Mouse (Mus musculus) gastrocnemius, adult 2 months (tissue): ENCODE results near the gene Rnf43. TPM values are rescaled to one million over a fixed set of nuclear protein-coding genes. Genes with fewer than 3 reads are reported as not detected.

Experiments used
- DNase-seq: peaks from one replicate; pipeline ENCODE4 v3.0.0; 2022
- H3K27ac ChIP-seq: fragments of 200-600 bp; 2 replicates; pipeline ENCODE4 v1.8.1; 2022; ENCODE audit warnings: mild to moderate bottlenecking
- H3K4me3 ChIP-seq: fragments of 200-600 bp; 2 replicates; pipeline ENCODE4 v1.8.1; 2022; ENCODE audit warnings: mild to moderate bottlenecking, moderate library complexity
- CTCF ChIP-seq: fragments of 200-600 bp; IDR thresholded peaks from 2 replicates; pipeline ENCODE4 v1.8.1; 2022; ENCODE audit warnings: antibody characterized with exemption, mild to moderate bottlenecking, moderate library complexity
- intact Hi-C: fragments of 180-260 bp; cut with DNase I; formaldehyde crosslinking; loops from one replicate; pipeline ENCODE4 v1.15.1; 2025
- total RNA-seq, 2 experiments: library from RNA; stranded (reverse); gene quantifications; 2 replicates each; pipeline ENCODE4 v1.2.3; 2021

Gene Rnf43
- total RNA-seq, 2 experiments from 2014 or later: 0.39 to 0.89 TPM

DNA sequence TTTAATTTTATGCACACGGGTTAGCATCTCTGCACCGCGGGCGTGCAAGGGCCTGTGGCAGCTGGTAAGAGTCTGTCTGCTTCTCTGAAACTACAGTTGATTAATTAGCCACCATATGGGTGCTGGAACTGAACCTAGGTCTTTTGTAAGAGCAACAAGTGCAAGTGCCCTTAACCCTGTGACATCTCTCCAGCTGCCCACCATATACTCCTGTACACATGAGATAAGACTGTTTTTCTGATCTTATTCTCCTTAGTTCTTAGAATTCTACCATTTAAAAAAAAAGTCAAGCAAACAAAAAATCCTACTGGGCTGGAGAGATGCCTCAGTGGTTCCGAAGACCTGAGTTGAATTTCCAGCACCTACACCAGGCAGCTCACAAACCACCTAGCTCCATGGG lies 41.1 kb downstream of the Rnf43 start:
- no peak for TF ChIP-seq CTCF
- intact Hi-C loops: no loop called here
- DNase-seq: no peak
- no peak overlapping the region for H3K4me3 ChIP-seq
- H3K27ac ChIP-seq: no peak overlapping the region

DNA sequence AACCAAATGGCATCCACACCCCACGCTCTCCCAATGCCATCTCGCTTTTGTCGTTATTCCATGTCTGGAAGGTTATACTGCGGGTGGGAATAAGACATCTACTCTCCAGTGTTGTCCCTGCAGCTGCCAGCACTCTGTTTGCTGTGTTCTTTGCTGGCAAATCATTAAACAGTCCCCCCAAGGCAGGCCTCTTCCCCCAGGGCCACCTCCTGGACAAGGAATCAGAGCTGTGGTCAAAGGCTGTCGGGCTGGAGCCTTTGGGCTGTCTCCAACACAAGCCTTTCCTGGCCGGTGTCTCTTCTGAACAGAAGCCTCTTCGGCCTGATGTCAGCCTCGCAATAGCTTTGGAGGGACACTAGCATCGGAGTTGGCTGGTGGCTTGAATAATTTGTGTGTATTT lies 41.8 kb downstream of the Rnf43 start:
- intact Hi-C loops: no loop called here
- Histone ChIP-seq H3K27ac (no peak overlapping the region), H3K4me3 (no peak overlapping the region)
- no peak for TF ChIP-seq CTCF
- no peak for DNase-seq

DNA sequence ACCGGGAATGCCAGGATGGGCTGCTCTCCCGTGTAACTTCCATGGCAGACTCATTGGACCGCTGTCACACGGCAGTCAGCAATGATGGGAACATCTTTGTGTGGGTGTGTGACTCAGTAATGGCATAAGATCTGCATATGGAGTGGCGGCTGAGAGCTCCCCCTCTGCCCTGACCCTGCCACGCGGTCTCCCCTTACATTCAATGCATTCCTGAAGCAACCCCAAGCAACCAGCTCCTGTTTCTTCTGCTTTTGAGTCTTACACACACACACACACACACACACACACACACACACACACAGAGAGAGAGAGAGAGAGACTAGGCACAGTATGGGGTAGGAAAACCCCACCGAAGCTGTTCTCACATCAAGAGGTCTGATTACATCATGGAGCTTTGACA lies 45.0 kb downstream of the Rnf43 start:
- DNase-seq: no peak
- Histone ChIP-seq H3K27ac (no peak overlapping the region), H3K4me3 (no peak overlapping the region)
- no peak for TF ChIP-seq CTCF
- intact Hi-C loops: no loop called here

DNA sequence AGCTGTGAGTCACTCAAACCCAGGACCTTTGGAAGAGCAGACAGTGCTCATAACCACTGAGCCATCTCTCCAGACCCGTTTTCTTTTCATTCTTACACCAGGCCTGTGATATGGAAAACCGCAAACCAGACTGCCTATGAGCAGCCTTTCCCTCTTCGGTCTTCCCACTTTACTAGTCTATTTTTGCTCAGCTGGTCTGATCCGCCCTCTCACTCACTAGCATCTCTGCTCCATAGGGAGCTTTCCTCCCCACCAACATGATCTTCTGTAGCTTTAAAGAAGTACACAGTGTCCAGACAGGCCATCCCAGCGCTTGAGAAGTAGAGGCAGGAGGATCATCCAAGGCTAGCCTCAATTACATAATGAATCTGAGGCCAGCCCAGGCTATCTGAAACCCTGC lies 46.5 kb downstream of the Rnf43 start:
- intact Hi-C loops: no loop called here
- DNase-seq: no peak
- Histone ChIP-seq H3K27ac (no peak overlapping the region), H3K4me3 (no peak overlapping the region)
- TF ChIP-seq CTCF: no peak

DNA sequence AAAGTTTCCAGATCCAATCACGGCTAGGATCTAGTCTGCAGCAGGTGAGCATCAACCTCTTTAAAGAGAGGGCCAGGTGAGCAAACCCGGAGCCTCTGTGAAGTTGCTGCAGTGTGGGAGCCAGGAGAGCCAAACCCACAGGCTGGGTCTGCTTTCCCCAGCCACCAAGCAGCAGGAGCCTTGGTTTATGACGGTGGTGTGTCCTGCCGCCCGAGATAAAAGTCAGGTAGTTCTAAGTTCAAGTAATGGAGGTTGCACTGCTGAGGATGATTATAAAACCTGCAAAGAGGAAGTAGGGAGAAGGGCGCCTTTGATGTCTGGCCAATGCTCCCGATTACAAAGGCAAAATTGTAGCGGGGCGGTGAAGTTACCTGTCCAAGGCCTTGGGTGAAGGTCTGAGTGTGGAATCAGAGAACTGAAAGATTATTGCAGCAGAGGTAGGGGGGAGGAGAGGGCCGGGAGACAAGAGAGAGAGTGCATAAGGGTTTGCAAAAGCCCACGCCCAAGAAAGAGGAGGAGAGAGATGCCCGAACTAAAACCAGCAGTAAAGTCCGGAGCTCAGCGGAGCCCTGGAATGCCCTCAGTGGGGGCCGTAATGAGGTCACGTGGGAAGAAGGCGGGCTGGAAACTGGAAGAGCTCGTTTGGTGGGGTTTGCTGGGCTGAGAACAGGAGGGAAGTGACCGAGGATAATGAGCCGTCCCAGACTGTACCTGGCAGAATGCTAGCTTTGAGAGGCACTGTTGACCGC lies 47.2 kb downstream of the Rnf43 start:
- Histone ChIP-seq H3K27ac (no peak overlapping the region), H3K4me3 (peak overlapping the region; percentile 48)
- no peak for TF ChIP-seq CTCF
- intact Hi-C loops: no loop called here
- DNase-seq: no peak

DNA sequence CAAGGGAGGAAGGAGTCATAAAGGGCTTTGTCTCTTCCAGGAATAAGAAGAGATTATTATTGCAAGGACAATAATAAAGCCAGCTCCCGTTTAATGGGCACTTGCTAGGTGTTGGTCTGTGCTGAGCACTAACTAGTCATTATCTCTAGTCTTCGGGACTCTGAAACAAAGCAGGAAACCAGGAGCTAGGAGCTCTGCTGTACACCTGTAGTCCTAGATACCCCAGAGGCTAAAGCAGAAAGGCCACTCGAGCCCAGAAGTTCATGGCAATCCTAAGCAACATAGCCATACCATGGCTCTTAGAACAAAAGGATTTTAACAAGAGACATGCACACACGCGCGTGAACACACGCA lies 47.7 kb downstream of the Rnf43 start:
- Histone ChIP-seq H3K27ac (no peak overlapping the region), H3K4me3 (peak overlapping the region; percentile 48)
- TF ChIP-seq CTCF: no peak
- intact Hi-C loops: no loop called here
- no peak for DNase-seq

DNA sequence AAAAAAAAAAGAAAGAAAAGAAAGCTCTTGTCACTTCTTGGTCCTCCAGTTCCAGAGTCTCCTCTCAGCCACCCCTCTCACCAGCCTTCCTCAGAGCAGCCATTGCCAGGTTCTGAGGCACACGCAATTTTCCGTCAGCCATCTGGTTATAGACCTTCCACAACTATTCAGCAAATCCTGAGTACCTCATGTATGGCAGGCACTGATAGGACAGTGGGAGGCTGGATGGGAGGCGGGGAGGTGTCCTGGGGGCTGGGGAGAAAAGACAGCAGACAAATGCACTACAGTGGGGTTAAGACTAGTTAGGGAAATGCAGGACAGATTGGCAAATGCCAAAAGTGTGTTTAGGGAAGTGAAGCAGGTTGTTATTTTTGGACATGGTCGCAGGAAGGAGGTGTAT lies 49.7 kb downstream of the Rnf43 start:
- intact Hi-C loops: no loop called here
- TF ChIP-seq CTCF: no peak
- no peak for DNase-seq
- Histone ChIP-seq H3K27ac (no peak overlapping the region), H3K4me3 (no peak overlapping the region)

DNA sequence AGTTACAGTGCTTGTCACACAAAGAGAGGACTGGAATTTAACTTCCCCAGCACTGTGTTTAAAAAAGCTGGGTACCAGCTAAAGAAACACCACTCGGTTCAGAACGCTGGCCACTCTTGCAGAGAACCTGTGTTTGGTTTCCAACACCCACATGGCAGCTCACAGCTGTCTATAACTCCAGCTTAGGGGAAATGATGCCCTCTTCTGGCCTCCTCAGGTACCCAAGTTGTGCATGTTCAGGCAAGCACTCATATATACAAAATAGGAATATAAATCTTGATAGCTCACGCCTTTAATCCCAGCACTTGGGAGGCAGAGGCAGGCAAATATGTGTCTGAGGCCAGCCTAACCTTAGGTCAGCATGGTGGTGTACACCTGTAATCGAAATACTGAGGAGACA lies 53.5 kb downstream of the Rnf43 start:
- intact Hi-C loops: no loop called here
- Histone ChIP-seq H3K27ac (no peak overlapping the region), H3K4me3 (no peak overlapping the region)
- no peak for DNase-seq
- TF ChIP-seq CTCF: no peak

DNA sequence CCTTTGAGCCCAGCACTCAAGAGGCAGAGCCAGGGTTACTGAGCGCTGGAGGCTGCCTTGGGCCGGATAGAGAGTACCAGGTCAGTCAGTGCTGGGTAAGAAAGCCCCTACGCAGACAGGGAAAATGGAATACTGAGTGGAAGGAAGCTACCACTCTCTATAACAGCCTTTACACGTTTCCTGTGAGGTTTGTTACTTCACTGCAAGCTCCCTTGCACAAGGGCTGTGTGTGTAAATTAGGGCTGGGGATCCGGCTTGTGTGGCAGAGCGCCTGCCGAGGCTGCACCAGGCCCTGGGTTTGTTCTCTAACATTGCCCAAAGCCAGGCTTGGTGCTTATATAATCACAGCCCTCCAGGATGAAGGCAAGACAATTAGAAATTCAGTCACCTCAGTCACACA lies 57.0 kb downstream of the Rnf43 start:
- no peak overlapping the region for H3K27ac ChIP-seq
- no peak overlapping the region for H3K4me3 ChIP-seq
- intact Hi-C loops: no loop called here
- DNase-seq: no peak
- TF ChIP-seq CTCF: no peak

DNA sequence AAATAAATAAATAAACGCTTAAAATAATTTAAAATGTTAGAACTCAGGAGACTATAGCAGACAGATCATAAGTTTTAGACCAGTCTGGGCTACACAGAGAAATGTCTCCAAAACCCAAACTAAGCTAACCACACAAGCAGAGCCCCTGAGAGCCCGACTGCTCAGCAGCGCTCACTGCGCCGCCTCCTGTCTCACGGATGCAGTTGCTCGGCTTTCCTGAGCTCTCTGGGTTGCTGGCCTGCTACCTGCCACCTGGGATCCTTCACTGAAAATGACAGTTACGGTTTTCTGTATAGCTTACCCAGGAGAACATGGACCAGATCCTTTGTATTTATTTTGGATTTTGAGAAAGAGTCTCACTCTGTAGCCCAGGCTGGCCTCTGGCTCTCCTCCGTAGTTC lies 57.8 kb downstream of the Rnf43 start:
- H3K27ac ChIP-seq: no peak overlapping the region
- no peak overlapping the region for H3K4me3 ChIP-seq
- DNase-seq: no peak
- intact Hi-C loops: no loop called here
- no peak for TF ChIP-seq CTCF

DNA sequence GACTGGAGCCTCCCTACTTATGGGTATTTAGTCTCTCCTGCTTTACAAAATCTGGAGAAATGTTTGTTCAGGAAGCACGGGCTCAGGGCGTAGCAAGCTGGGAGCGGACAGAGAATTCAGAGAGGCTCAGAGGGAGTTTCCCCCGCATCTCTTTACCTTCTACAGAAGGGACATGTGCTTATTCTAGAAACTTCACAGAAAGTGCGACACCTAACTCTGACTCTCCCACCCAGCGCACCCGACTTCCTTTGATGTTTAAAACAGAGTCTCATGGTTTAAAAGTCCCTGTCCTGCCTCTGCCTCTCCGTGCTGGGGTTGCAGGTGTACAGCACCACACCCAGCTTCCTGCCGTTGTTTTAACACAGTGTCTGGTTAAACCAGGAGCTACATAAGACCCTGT lies 58.3 kb downstream of the Rnf43 start:
- Histone ChIP-seq H3K27ac (no peak overlapping the region), H3K4me3 (no peak overlapping the region)
- no peak for DNase-seq
- intact Hi-C loops: no loop called here
- TF ChIP-seq CTCF: no peak

DNA sequence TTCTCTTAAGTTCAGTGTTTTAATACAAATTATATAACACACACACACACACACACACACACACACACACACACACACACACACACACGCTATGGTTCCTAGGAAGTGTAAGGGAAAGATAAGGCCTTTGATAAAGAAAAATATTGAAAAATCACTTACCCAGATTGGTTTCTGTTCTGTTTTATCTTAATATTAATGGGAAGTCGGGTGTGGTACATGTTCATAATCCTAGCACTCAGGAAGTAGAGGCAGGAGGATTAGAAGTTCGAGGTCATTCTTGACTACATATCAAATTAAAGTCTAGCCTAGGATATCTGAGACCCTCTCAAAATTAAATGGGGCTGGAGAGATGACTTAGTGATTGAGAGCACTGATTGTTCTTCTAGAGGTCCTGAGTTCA lies 59.6 kb downstream of the Rnf43 start:
- no peak overlapping the region for H3K27ac ChIP-seq
- no peak for DNase-seq
- no peak for TF ChIP-seq CTCF
- no peak overlapping the region for H3K4me3 ChIP-seq
- intact Hi-C loops: no loop called here

DNA sequence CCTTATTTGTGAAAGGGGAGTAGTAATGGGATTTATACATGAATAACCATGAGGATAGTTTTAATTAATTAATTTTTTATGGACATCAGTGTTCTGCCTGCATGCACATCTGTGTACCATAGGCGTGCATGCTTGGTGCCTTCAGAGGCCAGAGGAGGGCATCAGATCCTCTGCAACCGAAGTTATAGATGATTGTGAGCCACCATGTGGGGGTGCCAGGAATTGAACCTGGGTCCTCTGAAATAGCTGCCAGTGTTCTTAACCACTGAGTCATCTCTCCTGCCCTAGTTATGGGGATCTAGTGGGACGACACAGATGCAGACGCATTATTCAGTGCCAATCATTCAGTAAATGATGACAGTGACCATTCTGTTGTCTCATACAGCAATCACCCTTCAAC lies 60.4 kb downstream of the Rnf43 start:
- Histone ChIP-seq H3K27ac (no peak overlapping the region), H3K4me3 (no peak overlapping the region)
- intact Hi-C loops: no loop called here
- DNase-seq: no peak
- TF ChIP-seq CTCF: no peak

DNA sequence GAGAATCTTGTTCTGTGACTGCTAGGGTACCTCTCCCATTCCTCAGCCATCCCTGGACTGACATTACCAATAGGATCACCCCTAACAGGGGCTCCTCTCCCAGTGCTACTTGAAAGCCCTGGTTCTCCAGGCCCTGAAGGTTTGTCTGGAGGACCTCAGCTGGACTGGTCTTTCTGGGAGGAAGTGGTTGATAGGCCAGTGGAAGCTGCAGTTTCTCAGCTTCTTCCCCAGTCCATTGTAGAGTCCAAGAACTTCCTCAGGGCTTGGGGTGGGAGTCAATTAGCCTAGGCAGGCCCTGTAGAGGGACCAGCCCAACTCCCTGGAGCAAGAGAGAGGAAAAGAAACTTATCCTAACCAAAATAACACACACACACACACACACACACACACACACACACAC lies 63.0 kb downstream of the Rnf43 start:
- no peak overlapping the region for H3K4me3 ChIP-seq
- DNase-seq: no peak
- intact Hi-C loops: no loop called here
- H3K27ac ChIP-seq: no peak overlapping the region
- TF ChIP-seq CTCF: no peak

DNA sequence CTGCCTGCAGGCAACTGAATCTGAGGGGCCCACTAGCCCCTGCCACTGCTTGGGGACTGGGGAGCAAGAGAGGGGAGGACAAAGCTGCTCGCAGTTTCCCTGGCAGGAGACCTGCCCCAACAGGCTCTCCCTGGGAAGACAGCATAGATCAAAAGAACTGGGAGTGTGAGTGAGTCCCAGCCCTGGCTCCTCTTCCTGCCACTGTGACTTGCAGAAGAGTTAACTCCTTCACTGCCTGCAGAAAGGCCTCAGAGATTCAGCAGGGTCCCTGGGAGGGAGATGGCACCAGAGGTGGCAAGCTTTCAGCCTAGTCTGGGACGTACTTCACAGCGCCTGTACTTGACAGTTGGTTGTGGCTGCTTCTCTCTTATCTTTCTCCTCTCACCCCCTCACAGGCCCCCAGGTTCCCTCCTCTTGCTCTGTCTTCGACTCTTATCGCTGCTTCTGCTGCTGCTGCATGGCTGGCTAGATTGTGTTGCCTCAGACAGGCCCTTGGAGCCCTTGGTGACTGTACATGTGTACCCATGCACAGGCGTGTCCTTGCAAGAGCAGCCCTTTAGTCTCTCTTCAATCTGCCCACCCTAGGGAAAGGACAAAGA lies 63.5 kb downstream of the Rnf43 start:
- Histone ChIP-seq H3K4me3 (no peak overlapping the region), H3K27ac (no peak overlapping the region)
- DNase-seq: no peak
- no peak for TF ChIP-seq CTCF
- intact Hi-C loops: no loop called here
